Mouse (Mus musculus) fibroblast of lung, adult 2 months (primary cell): ENCODE results near the gene Elp6.
"Not testable (repeated sequence)": the region's sequence is repeated elsewhere in the genome, so short reads cannot be mapped to it uniquely, and the experiment has no call there.

Experiments
- DNase-seq: peaks from one replicate; pipeline ENCODE4 v3.0.0-alpha.2; 2011; ENCODE audit warnings: low read depth

Gene Elp6

GRCm38 (mm10) chr9:110316503-110316902, 11.5 kb downstream of the Elp6 start:
- no peak for DNase-seq

- no peak for DNase-seq
Observed at GRCm38 (mm10) chr9:110320769-110321168, 15.8 kb downstream of the Elp6 start.

GRCm38 (mm10) chr9:110322972-110323371, 18.0 kb downstream of the Elp6 start:
- DNase-seq = no peak

GRCm38 (mm10) chr9:110324181-110324580, 19.2 kb downstream of the Elp6 start:
- no peak for DNase-seq

- no peak for DNase-seq
Observed at GRCm38 (mm10) chr9:110328178-110328577, 23.2 kb downstream of the Elp6 start.

DNA sequence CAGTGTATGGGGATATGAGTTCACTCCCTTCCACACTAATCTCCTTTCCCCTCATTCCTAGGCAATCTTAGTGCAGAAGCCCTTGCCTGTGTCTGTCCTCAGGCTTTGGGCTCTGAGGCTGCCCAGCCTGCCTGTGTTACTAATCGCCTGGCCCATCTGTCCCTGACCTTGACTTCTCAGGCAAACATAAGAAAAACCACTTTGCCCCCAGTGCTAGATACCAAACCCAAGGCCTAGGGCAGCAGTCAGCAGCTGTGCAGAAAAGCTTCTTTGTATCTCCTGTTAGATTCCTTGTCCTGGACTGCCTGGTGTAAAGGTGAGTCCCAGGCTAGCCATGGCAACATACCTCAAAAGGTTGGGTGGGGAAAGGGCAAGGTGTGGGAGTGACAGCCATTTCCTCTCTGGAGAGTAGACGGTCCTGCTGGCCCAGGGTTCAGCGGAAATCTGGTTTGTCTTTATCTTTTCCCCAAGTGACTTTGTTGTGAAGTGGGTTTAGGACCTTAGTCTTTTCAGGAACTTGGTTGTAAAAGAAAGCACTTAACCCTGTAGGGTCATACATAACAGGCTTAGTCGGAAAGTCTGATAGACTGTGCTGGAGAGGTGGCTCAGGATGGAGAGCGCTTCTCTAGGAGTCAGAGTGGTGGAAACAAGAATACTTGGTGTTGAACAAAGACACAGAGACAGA, 24.1 kb downstream of the Elp6 start:
- DNase-seq = no peak

DNA sequence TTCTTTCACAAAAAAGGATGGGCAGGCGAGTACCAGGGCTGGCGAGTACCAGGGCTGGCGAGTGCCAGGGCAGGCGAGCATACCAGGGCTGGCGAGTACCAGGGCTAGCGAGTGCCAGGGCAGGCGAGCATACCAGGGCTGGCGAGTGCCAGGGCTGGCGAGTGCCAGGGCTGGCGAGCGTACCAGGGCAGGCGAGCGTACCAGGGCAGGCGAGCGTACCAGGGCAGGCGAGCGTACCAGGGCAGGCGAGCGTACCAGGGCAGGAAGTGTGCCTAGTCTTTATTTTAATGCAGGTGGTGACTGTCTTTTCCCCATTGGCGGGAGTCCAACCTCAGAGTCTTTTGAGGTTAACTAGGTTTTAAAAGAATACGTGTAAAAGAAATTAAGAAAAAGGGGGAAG, 24.7 kb downstream of the Elp6 start:
- DNase-seq = no peak

- DNase-seq = no peak
Observed at GRCm38 (mm10) chr9:110330341-110330740, 25.4 kb downstream of the Elp6 start.

DNA sequence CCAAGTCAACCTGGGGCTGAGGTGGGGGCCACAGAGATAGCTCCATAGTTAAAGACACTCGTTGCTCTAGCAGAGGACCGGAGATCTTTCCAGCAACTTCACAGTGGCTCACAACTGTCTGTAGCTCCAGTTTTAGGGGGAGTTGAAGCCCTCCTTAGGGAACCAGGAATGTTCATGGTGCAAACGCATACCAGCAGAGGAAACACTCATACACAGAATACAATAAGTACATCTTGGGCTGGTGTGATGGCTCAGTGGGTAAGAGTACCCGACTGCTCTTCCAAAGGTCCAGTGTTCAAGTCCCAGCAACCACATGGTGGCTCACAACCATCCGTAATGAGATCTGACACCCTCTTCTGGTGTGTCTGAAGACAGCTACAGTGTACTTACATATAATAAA, 25.9 kb downstream of the Elp6 start:
- DNase-seq = not testable (repeated sequence)

DNA sequence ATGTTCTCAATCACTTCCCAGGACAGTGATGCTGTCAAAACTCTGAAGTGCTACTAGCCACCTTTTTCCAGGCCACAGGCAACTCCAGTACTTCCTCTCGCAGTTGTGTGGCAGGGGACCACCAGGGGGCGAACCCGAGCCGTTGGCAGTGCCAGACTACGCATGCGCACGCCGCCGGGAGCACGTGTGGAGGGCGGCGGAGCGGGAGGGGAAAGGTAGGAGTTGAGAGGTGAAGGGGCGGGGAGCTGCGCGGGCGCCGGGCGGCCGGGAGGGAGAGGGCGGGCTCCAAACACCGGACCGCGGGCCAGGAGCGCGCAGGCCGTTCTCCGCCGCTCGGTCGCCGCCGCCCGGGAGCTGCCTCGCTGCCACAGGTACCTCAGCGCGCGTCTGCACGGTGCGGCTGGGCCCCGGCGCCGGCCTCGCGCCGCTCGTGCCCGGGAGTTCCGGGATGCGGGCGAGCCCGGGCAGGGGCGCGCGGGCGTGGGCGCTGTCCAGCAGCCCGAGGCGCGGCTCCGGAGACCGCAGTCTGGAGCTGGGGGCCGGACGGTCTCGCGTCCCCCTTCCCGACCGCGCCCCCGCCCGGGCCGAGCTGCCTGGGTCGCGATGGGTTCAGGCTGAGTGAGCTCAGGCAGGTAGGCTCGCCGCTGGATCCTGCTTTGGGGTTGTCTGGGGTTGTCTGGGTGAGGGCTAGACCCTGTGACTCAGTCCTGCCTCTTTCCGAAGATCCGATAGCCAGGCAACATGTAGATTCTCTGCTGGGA, 28.3 kb downstream of the Elp6 start, which contains the start of gene Scap:
TSS of gene Scap (plus strand) at position 154 of the 761 bp plus-strand sequence.
- DNase-seq = peak; percentile 84

- no peak for DNase-seq
Observed at GRCm38 (mm10) chr9:110333896-110334259, 28.9 kb downstream of the Elp6 start.

GRCm38 (mm10) chr9:110334849-110335248, 29.9 kb downstream of the Elp6 start:
- DNase-seq = no peak

GRCm38 (mm10) chr9:110340037-110340750, 35.2 kb downstream of the Elp6 start:
- DNase-seq = no peak

- no peak for DNase-seq
Observed at GRCm38 (mm10) chr9:110342008-110342407, 37.0 kb downstream of the Elp6 start.

DNA sequence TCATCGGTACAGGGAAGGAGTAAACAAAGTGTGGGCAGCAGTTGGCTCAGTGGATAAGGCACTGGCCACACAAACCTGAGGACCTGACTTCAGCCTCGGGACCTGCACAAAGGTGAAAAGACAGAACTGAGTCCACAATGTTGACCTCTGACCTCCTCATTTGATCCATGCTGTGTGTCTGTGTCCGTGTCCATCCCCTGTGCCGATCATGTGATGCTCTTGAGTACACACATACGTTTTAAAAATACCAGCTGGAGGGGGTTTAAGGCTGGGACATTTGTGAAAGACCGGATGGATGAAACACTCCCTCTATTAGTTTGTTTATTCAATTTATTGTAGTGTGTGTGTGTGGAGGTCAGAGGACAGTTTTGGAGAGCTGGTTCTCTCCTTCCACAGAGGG, 38.8 kb downstream of the Elp6 start:
- no peak for DNase-seq

DNA sequence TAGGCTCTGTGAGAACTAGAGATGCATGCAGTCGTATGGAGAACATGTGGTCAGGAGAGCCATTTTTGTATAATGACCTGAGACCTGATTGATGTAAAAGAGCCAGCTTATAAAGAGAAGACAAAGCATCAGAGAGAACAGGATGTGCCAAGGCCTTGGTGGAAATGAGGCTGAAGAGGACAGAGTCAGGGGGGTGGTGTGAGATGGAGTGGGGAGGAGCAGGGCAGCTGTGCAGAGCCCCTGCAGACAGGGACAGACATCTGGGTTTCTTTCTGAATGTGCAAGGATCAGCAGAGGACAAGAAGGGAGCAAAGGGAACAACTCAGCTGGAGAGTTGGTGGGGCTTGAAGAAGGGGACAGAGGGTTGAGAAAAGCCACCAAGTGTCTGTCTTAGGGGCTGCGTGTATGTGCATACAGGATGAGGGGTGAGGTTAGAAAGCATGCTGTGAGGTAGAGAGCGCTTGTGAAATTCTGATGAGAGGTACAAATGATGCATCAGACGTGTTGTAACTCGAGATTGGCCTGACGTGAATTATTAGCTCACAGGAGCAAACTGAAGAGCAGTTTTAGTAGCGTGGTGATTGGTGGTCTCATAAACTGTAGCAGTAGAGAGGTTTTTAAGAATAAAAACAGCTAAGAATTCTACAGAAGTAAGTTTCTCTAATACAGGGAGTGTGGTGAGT, 40.2 kb downstream of the Elp6 start:
- no peak for DNase-seq

DNA sequence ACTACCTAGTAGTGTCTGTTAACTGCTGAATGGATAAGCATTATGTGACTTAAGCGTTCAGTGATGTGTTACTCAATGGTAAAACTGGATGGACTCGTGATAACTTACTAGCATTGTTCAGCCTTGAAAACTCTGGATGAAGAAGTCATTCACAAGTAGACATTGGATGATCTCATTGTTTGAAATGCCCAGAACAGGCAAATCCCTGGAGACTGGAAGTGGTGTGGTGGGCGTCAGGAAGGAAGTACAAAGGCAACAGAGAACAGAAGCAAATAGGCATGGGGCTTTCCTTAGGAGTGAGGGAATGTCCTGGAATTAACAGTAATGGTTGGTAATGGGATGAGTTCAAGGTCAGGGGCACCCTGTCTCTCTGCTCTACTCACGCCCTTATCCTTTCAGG, 43.9 kb downstream of the Elp6 start:
- no peak for DNase-seq

- DNase-seq = no peak
Observed at GRCm38 (mm10) chr9:110350188-110350587, 45.2 kb downstream of the Elp6 start.

DNA sequence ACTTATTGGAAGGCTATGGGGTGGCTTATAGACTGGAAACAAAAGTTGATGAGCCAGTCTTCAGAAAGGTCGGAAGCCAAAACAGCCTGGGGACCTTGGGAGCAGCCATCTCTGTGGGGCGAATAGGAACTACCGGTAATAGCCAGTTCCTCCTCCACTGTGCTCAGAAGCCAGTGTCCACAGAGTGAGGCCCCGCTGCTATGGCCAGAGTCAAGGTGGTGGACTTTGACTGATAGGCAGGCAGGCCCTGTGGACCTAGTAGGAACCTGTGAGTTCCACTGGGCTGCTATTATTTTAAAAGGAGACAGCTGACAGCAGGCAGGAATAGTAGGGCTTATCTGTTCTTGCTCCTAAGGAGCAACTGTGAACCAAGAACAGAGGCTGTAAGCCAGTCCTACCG, 45.6 kb downstream of the Elp6 start:
- DNase-seq = no peak

- no peak for DNase-seq
Observed at GRCm38 (mm10) chr9:110351350-110351749, 46.4 kb downstream of the Elp6 start.

GRCm38 (mm10) chr9:110351932-110352632, 47.1 kb downstream of the Elp6 start:
- DNase-seq = no peak

- no peak for DNase-seq
Observed at GRCm38 (mm10) chr9:110358341-110358740, 53.4 kb downstream of the Elp6 start.
